Mouse (Mus musculus) erythroblast, embryonic 14.5 days (primary cell): ENCODE results near the gene 1700018B08Rik. TPM values are rescaled to one million over a fixed set of nuclear protein-coding genes. Genes with fewer than 3 reads are reported as not detected.
A peak's percentile ranks its signal among the peaks of the same experiment; 100 is the strongest.

ENCODE experiments used
- H3K27me3 ChIP-seq: 2 replicates; pipeline ENCODE4 v1.6.1; 2012; ENCODE audit warnings: inconsistent platforms; ENCODE audit not compliant: control insufficient read depth
- H3K36me3 ChIP-seq: 2 replicates; pipeline ENCODE4 v1.6.1; 2012; ENCODE audit warnings: mild to moderate bottlenecking, inconsistent platforms; ENCODE audit not compliant: control insufficient read depth
- H3K4me1 ChIP-seq: 2 replicates; pipeline ENCODE4 v1.6.1; 2012; ENCODE audit warnings: inconsistent platforms; ENCODE audit not compliant: control insufficient read depth
- H3K4me3 ChIP-seq: replicated peaks from 2 replicates; pipeline ENCODE3; 2012; ENCODE audit warnings: moderate library complexity, mild to moderate bottlenecking, inconsistent platforms
- H3K9me3 ChIP-seq: 2 replicates; pipeline ENCODE4 v1.6.1; 2012; ENCODE audit warnings: low read length, inconsistent platforms, mixed read lengths; ENCODE audit not compliant: control insufficient read depth
- GATA1 ChIP-seq: IDR thresholded peaks from 2 replicates; pipeline ENCODE4 v1.6.1; 2012; ENCODE audit warnings: low read length, inconsistent platforms, mixed read lengths
- TAL1 ChIP-seq: IDR thresholded peaks from 3 replicates; pipeline ENCODE4 v1.6.1; 2012; ENCODE audit warnings: low read length, inconsistent platforms, mixed read lengths
- polyA plus RNA-seq: library from polyadenylated mRNA; stranded (reverse); fragments of >175 nt; gene quantifications from 2 replicates; pipeline ENCODE4 v1.2.3, GENCODE M21; 2012

1700018B08Rik gene
- not detected in 2 replicates for polyA plus RNA-seq

DNA sequence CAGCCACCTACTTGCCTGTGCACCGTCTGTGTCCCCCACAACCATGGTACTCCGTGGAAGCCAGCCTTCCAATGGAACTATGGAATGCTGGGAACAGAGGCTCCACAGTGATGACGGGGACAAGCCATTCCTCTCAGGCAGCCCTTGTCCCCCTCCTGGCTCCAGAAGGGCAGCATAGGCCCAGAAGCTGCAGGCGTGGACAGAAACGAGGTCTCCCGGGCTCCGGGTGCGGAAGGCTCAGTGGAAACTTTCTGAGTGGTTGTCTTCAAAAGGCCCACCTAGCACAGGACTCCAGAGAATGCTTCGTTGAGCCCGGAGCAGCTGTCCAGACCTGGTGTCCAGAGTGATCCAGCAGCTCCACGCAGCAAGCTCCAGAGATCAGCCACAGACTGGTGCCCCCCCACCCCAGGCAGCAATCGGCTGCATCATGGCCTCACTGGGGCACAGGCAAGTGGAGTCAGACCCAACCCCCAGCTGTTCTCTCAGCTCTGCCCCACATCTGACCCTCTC lies at the start of gene 1700018B08Rik:
1700018B08Rik (minus strand) TSS at position 45 of the 510 bp plus-strand sequence.
- H3K27me3 ChIP-seq = no peaks in the 10 kb centered on the region; the same call in 1 of the 2 replicates
- no peaks in the 10 kb centered on the region; the same call in 1 of the 2 replicates for H3K36me3 ChIP-seq
- H3K4me3 ChIP-seq = no peak within 1 kb of the TSS

DNA sequence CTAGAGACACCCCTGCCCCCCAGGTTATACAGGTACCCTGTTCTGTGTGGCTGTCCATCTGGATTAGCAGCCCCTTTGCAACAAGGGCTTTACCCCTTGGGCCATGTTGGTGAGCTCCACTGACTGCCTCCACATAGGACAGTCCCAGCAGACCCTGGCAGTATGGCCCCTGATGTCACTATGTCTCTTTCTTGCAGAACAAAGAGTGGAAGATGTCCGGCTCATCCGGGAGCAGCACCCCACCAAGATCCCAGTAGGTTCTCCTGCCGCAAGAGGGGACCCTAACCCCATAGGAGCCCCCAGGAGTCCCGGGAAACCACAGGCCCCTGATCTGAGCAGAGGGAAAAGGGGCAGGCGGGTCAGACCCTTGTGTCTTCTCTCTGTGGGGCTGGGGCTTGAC lies 49.2 kb upstream of the 1700018B08Rik start:
- H3K4me3 ChIP-seq = no peak overlapping the region
- peaks cover 44% of the 10 kb centered on the region for H3K4me1 ChIP-seq
- peaks cover 71% of the 10 kb centered on the region for H3K36me3 ChIP-seq
- no peaks in the 10 kb centered on the region for H3K9me3 ChIP-seq
- no peak for TF ChIP-seq TAL1
- no peak for TF ChIP-seq GATA1
- no peaks in the 10 kb centered on the region for H3K27me3 ChIP-seq

More for the DNA sequence above, at the start of gene 1700018B08Rik:
- Histone ChIP-seq H3K9me3 (peaks cover 10% of the 10 kb centered on the region), H3K4me1 (peaks cover 4% of the 10 kb centered on the region; the same call in 1 of the 2 replicates)
- TF ChIP-seq GATA1 (no peak), TAL1 (no peak)

DNA sequence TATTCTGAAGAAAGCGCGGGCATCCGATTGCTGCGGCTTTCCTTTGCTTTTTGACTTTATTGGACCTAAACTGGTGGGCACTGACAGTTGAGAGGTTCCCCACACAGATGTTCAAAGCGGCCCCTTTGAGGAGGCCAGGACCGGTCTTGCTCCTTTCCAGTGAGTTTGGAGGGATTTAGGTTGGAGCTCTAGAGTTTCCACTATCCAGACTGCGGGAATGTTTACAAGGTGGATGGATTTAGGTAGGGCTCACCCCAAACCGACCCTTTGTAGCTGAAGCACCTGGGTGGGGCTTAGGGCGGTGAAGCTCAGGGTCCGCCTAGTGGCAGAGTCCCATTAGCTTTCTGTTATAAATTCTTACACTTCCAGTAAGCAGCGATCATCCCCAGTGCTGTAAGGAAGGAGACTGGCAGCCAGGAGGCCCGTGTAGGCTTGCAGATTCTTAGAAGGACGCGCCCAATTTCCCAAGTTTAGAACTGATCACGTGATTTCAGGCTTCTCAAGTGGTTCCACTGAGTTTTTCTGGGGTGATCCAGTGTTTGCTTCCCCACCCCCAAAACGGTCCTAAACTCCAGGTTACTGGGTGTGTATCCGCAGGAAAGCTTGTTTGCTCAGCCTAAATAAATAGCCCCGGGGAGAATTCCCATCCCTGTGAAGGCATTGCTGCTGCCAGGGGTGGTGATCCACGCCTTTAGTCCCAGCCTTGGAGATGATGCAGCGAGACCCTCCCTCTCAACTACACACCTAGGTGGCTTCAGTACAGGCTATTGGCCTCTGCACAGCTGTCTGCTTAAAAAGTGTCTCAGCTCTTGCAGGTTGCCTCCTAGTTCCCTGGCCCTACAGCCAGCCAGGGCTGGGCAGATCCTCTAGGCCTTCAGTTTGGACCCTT lies 47.3 kb upstream of the 1700018B08Rik start:
- Histone ChIP-seq H3K4me1 (peaks cover 62% of the 10 kb centered on the region), H3K4me3 (peak overlapping the region; percentile 100), H3K9me3 (no peaks in the 10 kb centered on the region), H3K27me3 (no peaks in the 10 kb centered on the region), H3K36me3 (peaks cover 53% of the 10 kb centered on the region)
- TF ChIP-seq TAL1 (no peak), GATA1 (no peak)

DNA sequence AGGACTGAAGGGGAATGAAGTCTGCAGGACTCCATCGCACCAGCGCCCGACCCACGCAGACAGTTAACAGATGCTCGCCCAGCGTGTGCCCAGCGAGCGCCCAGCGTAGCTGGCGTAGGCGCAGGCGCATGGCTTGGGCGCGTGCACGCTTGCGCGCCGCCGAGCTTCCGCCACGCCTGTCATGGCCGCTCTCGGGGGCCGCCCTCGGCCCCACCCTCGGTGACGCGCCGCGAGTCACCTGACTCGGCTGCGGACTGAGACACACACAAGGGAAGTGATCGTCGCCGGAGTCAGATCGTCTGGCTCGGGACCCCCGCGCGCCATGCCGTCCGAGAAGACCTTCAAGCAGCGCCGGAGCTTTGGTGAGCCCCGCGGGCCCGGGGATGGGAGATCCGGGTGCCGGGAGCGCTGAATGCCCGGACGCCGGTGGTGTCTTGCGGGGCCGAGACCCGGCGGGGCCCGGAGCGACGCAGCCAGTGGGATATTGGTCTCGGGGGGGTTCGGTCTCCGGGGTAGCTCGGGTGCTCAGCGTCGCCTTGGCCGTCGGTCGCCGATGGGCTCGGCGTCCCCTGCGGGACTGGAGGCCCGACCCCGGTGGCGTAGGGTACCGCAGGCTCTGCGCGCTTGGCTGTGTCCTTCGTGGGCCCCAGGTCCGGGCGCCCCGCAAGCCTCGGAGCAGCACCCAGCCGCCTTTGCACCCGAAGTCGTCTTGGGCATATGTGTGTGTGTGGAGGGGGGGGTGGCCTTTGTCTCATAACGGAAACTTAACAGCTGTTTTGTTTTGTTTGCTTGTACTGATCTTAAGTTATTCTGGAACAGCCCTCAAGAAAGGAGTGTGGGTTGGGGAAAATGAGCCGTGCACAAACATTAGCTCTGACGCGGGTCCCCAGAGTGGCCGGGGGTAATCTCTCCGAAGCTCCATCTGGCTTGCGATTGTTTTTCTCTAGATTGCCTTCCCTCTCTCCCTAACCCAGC lies 46.4 kb upstream of the 1700018B08Rik start, which contains the start of gene Map1lc3b:
Map1lc3b (plus strand) TSS at position 159 of the 975 bp plus-strand sequence.
- H3K4me3 ChIP-seq = peak within 1 kb of the TSS; percentile 100
- H3K9me3 ChIP-seq = no peaks in the 10 kb centered on the region

DNA sequence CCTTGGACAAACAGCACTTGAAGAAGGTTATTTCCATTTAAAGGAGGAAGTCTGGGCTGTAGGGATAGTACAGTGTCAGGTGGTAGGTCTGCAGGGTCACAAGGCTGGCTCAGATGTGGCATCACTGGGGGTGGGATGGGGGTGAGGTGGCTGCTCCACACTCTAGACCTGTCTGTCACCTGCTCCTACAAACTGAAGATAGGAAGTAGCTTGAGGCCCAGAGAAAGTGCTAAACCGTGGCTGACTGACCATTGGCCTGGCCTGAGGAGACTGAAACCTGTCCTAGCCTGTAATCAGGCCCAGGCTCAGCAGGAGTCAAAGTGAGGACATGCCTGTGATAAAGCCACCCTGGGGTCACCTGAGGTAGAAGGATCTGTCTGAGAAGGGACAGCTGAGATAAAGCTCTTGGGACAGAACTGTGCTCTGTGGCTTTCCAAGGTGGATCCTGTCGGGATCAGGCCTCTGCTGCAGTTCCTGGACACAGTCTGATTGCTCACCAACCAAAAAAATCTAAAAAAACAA lies 45.1 kb upstream of the 1700018B08Rik start:
- Histone ChIP-seq H3K4me1 (peaks cover 77% of the 10 kb centered on the region), H3K4me3 (peak overlapping the region; percentile 100), H3K36me3 (peaks cover 31% of the 10 kb centered on the region), H3K27me3 (no peaks in the 10 kb centered on the region), H3K9me3 (no peaks in the 10 kb centered on the region)
- 0 out of 2 replicates have a peak, but pooled peaks have one; percentile 22 for TF ChIP-seq GATA1
- TF ChIP-seq TAL1 = no peak

More for the DNA sequence above, 46.4 kb upstream of the 1700018B08Rik start, which contains the start of gene Map1lc3b:
- H3K36me3 ChIP-seq = peaks cover 43% of the 10 kb centered on the region
- TF ChIP-seq GATA1 (no peak), TAL1 (no peak)
- H3K27me3 ChIP-seq = no peaks in the 10 kb centered on the region
- peaks cover 71% of the 10 kb centered on the region for H3K4me1 ChIP-seq

DNA sequence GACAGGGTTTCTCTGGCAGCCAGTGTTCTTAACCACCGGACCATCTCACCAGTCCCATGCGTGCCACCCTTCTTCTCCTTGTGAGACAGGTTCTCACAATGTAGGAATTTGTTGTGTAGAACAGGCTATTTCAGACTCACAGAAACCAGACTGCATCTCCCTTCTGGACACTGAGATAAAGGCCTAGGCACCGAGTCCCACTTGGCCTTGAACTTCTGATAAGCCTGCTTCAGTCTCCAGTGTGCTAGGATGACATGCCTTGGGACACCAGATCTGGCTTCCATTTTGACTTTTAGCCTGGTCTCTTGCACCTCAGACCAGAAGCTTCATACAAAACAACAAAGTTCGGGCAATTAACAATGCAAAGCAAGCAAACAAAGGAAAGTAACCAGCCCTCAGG lies 44.6 kb upstream of the 1700018B08Rik start:
- Histone ChIP-seq H3K4me3 (peak overlapping the region; percentile 100), H3K27me3 (peaks cover 4% of the 10 kb centered on the region), H3K36me3 (peaks cover 26% of the 10 kb centered on the region), H3K4me1 (peaks cover 81% of the 10 kb centered on the region), H3K9me3 (no peaks in the 10 kb centered on the region)
- TF ChIP-seq GATA1 = peak; percentile 86
- peak; percentile 94 for TF ChIP-seq TAL1

DNA sequence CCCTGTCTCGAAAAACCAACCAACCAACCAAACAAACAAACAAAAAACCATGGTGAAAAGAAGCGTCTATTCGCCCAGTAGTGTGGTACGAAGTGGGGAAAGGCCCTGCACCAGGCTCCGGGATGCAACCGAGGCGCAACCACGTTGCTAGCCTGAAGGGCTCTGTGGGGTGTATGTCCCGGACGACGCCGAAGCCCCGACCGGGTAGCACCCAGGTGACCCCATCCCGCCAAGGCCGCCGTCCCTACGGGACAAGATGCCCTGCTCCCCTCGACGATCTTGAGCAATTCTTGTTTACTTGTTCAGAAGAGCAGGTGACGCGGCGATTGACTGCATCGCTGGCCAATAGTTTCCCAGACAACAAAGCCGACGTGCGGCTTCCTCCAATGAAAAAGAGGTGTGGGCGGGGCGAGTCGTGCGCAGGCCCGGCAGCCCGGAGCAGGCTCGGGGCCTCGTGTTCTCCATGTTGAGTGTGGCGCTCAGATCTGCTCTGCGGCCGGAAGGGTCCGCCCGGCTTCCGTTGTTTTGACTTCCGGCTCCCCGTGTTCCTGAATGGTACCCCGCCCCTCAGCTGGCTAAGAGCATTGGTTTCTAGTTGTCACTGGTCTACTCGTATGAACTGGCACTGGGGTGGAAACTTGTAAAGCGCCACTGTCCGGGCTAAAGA lies 41.2 kb upstream of the 1700018B08Rik start:
- Histone ChIP-seq H3K4me3 (peak overlapping the region; percentile 85), H3K4me1 (peaks cover 64% of the 10 kb centered on the region), H3K36me3 (peaks cover 4% of the 10 kb centered on the region), H3K9me3 (no peaks in the 10 kb centered on the region), H3K27me3 (peaks cover 10% of the 10 kb centered on the region)
- TF ChIP-seq GATA1 (no peak), TAL1 (no peak)

DNA sequence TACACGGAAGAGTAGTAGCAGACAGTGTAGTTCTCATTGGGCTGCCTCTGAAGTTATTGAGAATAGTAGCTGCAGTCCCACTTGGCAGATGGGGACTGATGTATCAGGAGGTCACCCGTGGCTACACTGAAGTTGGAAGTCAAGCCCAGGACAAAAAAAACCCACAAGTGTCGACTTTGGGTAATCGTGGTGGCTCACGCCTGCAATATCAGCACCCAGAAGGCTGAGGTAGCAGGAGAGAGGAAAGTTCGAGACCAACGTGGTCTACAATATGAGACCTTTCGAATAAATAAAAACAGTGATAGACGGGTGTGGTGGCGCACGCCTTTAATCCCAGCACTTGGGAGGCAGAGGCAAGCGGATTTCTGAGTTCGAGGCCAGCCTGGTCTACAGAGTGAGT lies 40.6 kb upstream of the 1700018B08Rik start:
- H3K4me1 ChIP-seq = peaks cover 63% of the 10 kb centered on the region
- peak overlapping the region; percentile 85 for H3K4me3 ChIP-seq
- no peak for TF ChIP-seq GATA1
- no peak for TF ChIP-seq TAL1
- no peaks in the 10 kb centered on the region for H3K9me3 ChIP-seq
- peaks cover 4% of the 10 kb centered on the region for H3K36me3 ChIP-seq
- peaks cover 10% of the 10 kb centered on the region for H3K27me3 ChIP-seq
